Mouse (Mus musculus) liver, embryonic 16.5 days (tissue): Measurements from ENCODE around the gene Clmp. TPM values are rescaled to one million over a fixed set of nuclear protein-coding genes. Genes with fewer than 3 reads are reported as not detected.

Experiments used
- ATAC-seq: fragments of 200-750 bp; cut with Nextera tagmentation; 2 replicates; pipeline ENCODE4 v1.8.0; 2017; ENCODE audit warnings: low read depth, mild to moderate bottlenecking, moderate number of reproducible peaks, moderate library complexity
- H3K27ac ChIP-seq: fragments of 300-500 bp; sonication (generic); 2 replicates; pipeline ENCODE4 v1.5.1; 2014; ENCODE audit warnings: mild to moderate bottlenecking, low read length
- H3K27me3 ChIP-seq: fragments of 300-500 bp; sonication (generic); 2 replicates; pipeline ENCODE4 v1.6.1; 2014; ENCODE audit warnings: low read depth, low read length, mixed read lengths; ENCODE audit not compliant: control insufficient read depth, insufficient read depth
- H3K36me3 ChIP-seq: fragments of 300-500 bp; sonication (generic); 2 replicates; pipeline ENCODE4 v1.6.1; 2014; ENCODE audit warnings: mild to moderate bottlenecking; ENCODE audit not compliant: control insufficient read depth, insufficient read depth
- H3K4me1 ChIP-seq: fragments of 300-500 bp; sonication (generic); 2 replicates; pipeline ENCODE4 v1.6.1; 2014; ENCODE audit warnings: low read depth, low read length, mixed read lengths; ENCODE audit not compliant: control insufficient read depth
- H3K4me2 ChIP-seq: fragments of 300-500 bp; sonication (generic); 2 replicates; pipeline ENCODE4 v1.6.1; 2014; ENCODE audit warnings: low read depth, low read length, mixed read lengths
- H3K4me3 ChIP-seq: fragments of 300-500 bp; sonication (generic); 2 replicates; pipeline ENCODE4 v1.5.1; 2014; ENCODE audit warnings: low read depth, mild to moderate bottlenecking, low read length
- H3K9ac ChIP-seq: fragments of 300-500 bp; sonication (generic); 2 replicates; pipeline ENCODE4 v1.6.1; 2014; ENCODE audit warnings: low read depth, low read length
- H3K9me3 ChIP-seq: fragments of 300-500 bp; sonication (generic); replicated peaks from 2 replicates; pipeline ENCODE4 v1.6.1; 2016; ENCODE audit warnings: low read length; ENCODE audit not compliant: control insufficient read depth
- WGBS: fragments of 180-500 bp; shearing (Covaris S2); extraction: QIAGEN DNeasy Blood & Tissue Kit; methylation state at CpG from one replicate; pipeline ENCODE4 v1.1.7; 2014; ENCODE audit not compliant: insufficient replicate concordance; 5-methylcytosine and 5-hydroxymethylcytosine counted together
- polyA plus RNA-seq: library from polyadenylated mRNA; unstranded; fragments of >200 nt; fragmentation: Nextera tagmentation; extraction: Ambion mirVana; gene quantifications from 2 replicates; pipeline ENCODE4 v1.2.1, GENCODE M21; 2015

Gene Clmp
- polyA plus RNA-seq, 1 experiment from 2014 or later, result 1.2 TPM

DNA sequence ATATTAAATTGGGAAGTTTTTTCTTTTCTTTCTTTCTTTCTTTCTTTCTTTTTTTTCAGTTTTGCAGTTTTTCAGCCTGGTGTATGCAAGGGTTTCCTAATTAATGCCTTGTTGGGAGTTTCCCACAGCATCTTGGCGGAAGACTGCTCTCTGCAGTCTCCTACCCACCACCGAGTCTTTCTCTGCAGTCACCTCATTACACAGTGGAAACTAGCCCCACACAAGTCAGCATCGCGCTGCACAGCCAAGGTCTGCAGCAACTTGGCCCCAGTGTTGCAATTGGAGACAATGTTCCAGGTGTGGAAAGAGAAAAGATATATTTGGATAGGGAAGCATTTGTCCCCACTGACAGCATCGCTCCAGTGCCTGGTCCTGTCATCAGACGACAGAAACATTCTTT lies 35.8 kb upstream of the Clmp start:
- ATAC-seq, result no peak
- no peaks in the 10 kb centered on the region for H3K27me3 ChIP-seq
- no peak overlapping the region for H3K4me2 ChIP-seq
- no peak overlapping the region for H3K27ac ChIP-seq
- no peak overlapping the region for H3K4me3 ChIP-seq
- H3K4me1 ChIP-seq, result no peaks in the 10 kb centered on the region
- WGBS, result 62% methylated on average over 6 of the region's 6 CpGs
- no peaks in the 10 kb centered on the region for H3K36me3 ChIP-seq
- H3K9me3 ChIP-seq, result no peaks in the 10 kb centered on the region
- no peak overlapping the region for H3K9ac ChIP-seq

DNA sequence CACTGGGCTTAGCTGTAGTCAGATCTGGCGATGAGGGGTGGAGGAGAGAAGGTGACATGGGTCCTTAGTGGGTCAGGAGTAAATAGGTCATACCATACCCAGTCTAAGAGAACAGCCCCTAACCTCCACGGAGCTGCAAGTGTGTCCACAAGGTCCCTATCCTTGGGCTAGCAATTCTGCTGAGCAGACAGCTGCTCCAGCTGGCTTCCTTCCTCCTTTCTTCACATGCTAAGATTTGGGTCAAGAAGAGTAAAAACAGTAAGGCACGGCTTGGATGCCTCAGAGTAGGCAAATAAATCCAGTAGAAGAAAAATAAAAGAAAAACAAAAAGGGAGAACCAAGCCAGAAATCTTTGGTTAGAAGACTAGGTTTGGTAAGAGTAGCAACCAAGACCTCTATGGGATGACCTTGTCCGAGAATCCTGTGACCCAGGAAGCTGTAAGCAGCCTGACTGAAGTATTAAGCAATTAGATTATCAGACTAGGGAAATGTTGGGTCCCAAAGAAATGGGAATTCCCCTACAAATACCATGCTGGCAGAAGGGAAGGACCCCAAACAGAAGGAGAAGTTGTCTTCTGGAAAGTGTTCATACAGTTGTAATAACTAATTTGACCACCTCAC lies 34.4 kb upstream of the Clmp start:
- H3K4me1 ChIP-seq, result no peaks in the 10 kb centered on the region
- no peak overlapping the region for H3K4me3 ChIP-seq
- no peak overlapping the region for H3K27ac ChIP-seq
- H3K36me3 ChIP-seq, result no peaks in the 10 kb centered on the region
- no peak for ATAC-seq
- H3K4me2 ChIP-seq, result no peak overlapping the region
- H3K9me3 ChIP-seq, result no peaks in the 10 kb centered on the region
- 36% methylated on average over 4 of the region's 4 CpGs for WGBS
- H3K27me3 ChIP-seq, result no peaks in the 10 kb centered on the region
- H3K9ac ChIP-seq, result no peak overlapping the region

DNA sequence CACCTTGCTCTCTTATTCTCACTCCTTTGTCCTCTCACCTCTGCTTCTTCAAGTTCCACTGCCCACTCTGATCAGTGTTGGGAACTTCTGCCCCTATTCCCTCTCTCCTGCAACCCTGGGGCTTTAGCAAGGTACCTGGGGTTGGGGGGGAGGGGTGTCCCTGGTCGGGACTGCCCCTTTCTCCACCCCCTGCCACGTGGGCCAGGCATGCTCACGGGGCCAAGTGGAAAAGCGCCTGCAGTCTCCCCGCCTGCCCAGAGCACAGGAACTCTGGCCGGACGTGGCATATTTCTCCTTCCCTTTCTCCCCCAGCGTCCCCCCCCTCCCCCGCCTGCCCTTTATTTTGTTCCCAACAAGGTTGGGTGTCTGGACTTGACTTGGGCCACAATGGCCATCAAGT lies 33.0 kb upstream of the Clmp start:
- Histone ChIP-seq H3K27me3 (no peaks in the 10 kb centered on the region), H3K36me3 (no peaks in the 10 kb centered on the region), H3K9ac (no peak overlapping the region), H3K4me3 (no peak overlapping the region), H3K27ac (no peak overlapping the region), H3K4me1 (no peaks in the 10 kb centered on the region), H3K9me3 (no peaks in the 10 kb centered on the region), H3K4me2 (no peak overlapping the region)
- ATAC-seq, result no peak
- WGBS, result 16% methylated on average over 9 of the region's 9 CpGs

DNA sequence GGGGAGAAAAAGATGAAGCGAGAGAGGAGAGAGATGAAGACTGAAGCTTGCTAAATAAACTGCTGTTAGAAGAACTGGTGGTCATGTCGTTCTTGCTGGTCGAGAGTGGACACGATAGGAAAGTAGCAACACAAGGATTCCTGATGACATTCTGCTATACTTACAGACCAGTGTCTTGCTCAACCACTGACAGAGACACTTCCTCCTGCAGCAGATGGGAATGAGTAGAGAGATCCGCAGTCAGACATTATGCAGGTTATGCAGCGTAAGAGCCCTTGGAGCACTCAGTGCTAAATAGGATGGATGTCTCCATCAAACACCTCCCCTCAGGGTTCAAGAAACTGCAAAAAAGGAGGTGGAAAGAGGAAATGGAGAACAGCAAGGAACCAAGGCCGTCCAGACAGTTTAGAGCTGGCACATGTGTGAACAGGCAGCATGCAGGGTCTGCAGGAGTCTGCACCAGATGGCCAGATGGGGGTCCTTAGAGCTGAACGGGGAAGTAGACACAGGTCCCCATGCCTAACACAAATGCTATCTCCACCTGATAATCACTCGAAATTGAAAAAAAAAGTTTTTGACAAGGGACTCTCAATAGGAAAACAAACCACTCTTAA lies 19.5 kb upstream of the Clmp start:
- no peaks in the 10 kb centered on the region for H3K9me3 ChIP-seq
- no peak overlapping the region for H3K4me3 ChIP-seq
- no peak for ATAC-seq
- no peaks in the 10 kb centered on the region for H3K27me3 ChIP-seq
- no peaks in the 10 kb centered on the region for H3K36me3 ChIP-seq
- H3K4me1 ChIP-seq, result no peaks in the 10 kb centered on the region
- H3K9ac ChIP-seq, result no peak overlapping the region
- WGBS, result 56% methylated on average over 9 of the region's 9 CpGs
- H3K4me2 ChIP-seq, result no peak overlapping the region
- no peak overlapping the region for H3K27ac ChIP-seq

DNA sequence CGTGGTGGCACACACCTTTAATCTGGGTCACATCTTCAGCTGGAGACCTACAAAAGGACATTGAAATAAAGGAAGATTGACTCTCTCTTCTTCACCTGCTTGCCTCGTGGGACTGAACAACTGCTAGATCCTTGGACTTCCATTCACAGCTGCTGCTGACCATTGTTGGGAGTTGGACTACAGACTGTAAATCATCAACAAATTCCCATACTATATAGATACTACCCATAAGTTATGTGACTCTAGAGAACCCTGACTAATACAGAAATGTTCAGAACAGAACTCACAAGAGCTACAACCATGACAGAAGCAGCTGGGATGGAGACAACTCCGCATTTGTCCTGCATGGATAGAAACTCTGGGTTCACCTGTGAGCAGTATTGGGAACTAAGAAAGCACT lies 15.4 kb upstream of the Clmp start, which contains the start of gene Gm21915:
TSS of gene Gm21915 (plus strand) at position 301 of the 400 bp plus-strand sequence.
- Histone ChIP-seq H3K27me3 (no peaks in the 10 kb centered on the region), H3K27ac (no peak within 1 kb of the TSS), H3K4me2 (no peak within 1 kb of the TSS), H3K9me3 (no peaks in the 10 kb centered on the region), H3K9ac (no peak within 1 kb of the TSS), H3K4me3 (no peak within 1 kb of the TSS), H3K4me1 (no peaks in the 10 kb centered on the region), H3K36me3 (no peaks in the 10 kb centered on the region)
- WGBS, result 57% methylated on average over 3 of the region's 3 CpGs
- no peak for ATAC-seq

DNA sequence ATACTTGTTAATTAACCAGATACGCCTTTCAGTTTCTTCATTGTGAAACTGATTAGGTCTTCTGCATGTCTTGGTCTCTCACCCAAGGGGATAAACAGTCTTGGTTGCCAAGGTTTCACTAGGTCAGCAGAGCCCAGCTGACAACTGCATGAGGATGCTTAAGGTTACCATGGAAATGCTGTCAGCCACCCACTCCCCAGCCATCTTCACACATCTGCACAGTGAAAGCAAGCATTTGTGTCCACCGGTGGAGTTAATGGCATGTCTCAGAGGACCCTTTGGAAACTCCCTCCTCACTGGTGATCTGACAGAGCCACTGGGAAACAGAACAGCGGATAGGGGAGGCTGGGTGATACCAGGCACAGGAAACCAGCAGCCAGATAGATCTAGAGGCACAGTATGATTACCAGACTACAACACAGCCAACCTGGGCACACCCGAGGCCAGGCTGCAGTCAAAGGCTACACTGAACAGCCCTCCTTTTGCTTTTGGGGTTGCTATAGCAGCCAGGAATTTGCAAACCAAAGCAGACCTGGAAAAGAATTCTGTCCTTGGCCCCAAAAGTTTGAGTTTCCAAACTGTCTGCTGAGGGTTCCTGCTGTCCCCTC lies 14.3 kb upstream of the Clmp start:
- Histone ChIP-seq H3K27me3 (no peaks in the 10 kb centered on the region), H3K36me3 (no peaks in the 10 kb centered on the region), H3K9ac (no peak overlapping the region), H3K4me1 (no peaks in the 10 kb centered on the region), H3K4me2 (no peak overlapping the region), H3K27ac (no peak overlapping the region), H3K9me3 (no peaks in the 10 kb centered on the region), H3K4me3 (no peak overlapping the region)
- ATAC-seq, result no peak
- 48% methylated on average over 4 of the region's 4 CpGs for WGBS

DNA sequence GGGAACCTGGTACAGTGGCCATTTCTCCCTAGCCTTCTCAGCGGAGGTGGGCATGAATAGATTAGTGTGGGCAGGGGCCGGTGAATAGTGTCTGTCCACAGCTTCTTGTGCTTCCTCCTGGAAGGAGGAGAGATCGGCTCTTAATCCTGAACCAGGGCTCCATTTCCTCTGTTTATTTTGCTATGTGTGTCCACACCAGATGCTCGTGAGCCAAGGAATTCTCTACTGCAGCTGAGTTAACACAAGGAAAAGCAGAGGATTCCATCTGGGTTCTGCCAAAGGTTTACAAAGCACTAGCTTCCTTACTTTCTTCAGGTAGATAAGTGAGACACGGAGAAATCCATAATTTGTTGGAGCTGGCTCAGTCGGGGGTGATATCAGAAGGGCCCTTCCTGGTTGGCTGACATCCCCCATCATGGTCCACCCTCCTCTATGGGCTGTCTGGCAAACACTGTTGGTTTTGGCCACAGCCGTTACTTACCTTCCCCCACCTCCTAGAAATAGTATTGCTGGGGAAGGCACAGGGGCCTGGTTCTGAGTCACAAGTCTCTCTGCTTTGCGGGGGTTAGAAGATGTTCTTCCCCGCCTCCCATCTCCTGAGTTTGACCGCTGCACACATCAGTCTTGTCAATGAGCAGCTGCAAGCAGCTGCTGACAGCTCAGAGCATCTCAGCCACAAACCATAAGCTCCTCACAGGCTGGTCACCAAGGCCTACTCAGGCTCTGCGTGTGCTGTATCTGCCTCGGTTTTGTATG lies 10.4 kb upstream of the Clmp start:
- no peak for ATAC-seq
- H3K36me3 ChIP-seq, result no peaks in the 10 kb centered on the region
- WGBS, result 47% methylated on average over 12 of the region's 12 CpGs
- no peak overlapping the region for H3K27ac ChIP-seq
- no peaks in the 10 kb centered on the region for H3K4me1 ChIP-seq
- H3K9ac ChIP-seq, result no peak overlapping the region
- H3K9me3 ChIP-seq, result no peaks in the 10 kb centered on the region
- no peak overlapping the region for H3K4me2 ChIP-seq
- no peaks in the 10 kb centered on the region for H3K27me3 ChIP-seq
- H3K4me3 ChIP-seq, result no peak overlapping the region

DNA sequence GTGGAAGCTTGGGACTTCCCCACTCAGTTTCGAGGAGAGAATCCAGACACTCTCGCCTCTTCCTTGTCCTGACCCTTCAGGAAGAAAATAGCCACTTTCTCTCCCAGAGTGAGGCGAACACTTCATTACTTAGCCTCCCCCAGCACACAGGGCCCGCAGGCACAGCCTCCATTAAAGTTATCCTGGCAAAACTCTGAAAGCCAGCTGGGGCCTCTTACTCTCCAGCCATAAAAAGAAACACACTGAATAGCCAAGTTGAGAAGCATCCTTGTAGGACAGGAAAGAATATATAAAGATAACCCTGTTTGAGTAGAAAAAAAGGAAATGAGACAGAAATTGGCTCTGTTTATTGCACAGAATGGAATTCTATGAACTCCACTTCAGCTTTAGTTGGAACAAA lies 7.1 kb upstream of the Clmp start:
- no peaks in the 10 kb centered on the region for H3K36me3 ChIP-seq
- 42% methylated on average over 4 of the region's 4 CpGs for WGBS
- no peak for ATAC-seq
- no peaks in the 10 kb centered on the region for H3K27me3 ChIP-seq
- H3K4me3 ChIP-seq, result no peak overlapping the region
- no peaks in the 10 kb centered on the region for H3K4me1 ChIP-seq
- no peak overlapping the region for H3K9ac ChIP-seq
- H3K27ac ChIP-seq, result no peak overlapping the region
- no peaks in the 10 kb centered on the region for H3K9me3 ChIP-seq
- no peak overlapping the region for H3K4me2 ChIP-seq

DNA sequence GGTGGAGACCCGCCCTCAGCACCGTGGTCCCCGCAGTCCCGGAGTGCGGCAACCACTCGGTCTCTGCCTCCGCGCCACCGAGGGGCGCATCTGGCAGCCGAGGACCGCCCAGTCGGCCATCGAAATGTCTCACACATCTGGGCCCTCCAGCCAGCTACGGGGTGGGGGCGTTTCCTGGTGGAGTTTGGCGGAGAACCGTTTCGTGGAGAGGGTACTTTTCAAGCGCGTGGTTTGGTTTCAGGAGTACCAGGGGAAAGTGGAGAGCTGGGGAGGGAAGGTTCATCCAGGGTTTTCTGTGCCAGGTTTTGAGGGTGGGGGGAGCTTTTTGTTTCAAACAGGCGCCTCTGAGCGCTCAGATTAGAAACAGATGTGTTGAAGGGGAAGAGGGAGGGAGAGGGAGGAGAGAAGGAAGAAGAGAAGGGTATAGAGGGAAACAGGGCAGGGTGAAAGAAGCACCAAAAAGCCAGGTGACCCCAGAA lies 698 bp downstream of the Clmp start:
- no peaks in the 10 kb centered on the region for H3K36me3 ChIP-seq
- peak overlapping the region; percentile 54 for H3K4me3 ChIP-seq
- H3K9ac ChIP-seq, result no peak overlapping the region
- H3K4me1 ChIP-seq, result no peaks in the 10 kb centered on the region
- H3K9me3 ChIP-seq, result no peaks in the 10 kb centered on the region
- H3K4me2 ChIP-seq, result peak overlapping the region; percentile 66
- H3K27ac ChIP-seq, result no peak overlapping the region
- peaks cover 30% of the 10 kb centered on the region for H3K27me3 ChIP-seq
- ATAC-seq, result no peak
- 2% methylated on average over 23 of the region's 23 CpGs for WGBS
